Mouse (Mus musculus): ENCODE results near the gene Pex19.

Gene Pex19

DNA sequence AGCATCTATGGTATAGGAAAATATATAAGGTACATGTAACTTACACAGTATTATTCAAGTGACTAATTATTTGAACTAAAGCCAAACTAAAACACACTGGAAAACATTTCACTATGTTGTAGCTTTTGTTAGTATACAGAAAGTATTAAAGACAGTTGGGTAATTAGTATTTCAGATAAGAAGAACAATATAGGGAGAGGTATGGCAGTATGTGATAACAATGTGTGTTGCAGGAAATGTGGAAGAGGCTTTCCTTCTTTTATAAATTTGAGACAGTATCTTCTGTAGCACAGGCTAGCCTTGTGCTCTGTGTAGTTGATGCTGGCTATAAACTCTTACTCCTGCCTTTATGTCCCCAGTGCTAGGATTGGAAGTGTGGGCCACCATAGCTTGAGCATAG is 57.4 kb downstream of the Pex19 start:
- no peak for DNase-seq (ENCODE audit: low spot score)

Measured in ovary, postnatal 14 days (tissue).